ENCODE assay signal across 9 mouse cellular contexts in genomic region chrX:168794974-168795858, GRCm38 (mm10). TPM values are rescaled to one million over a fixed set of nuclear protein-coding genes. Genes with fewer than 3 reads are reported as not detected.
A peak's percentile ranks its signal among the peaks of the same experiment; 100 is the strongest.
DNase-seq lines count a peak whose midpoint lies in the region; ATAC-seq and TF ChIP-seq lines count a peak whose summit lies in the region.
"Had no signal": no experiment of that assay in that cellular context is flagged by ENCODE, and none has a peak within 500 bp of the region (broad histone marks: within the 10 kb centered on the region; RNA-seq: fewer than 3 reads in every experiment).

TSS of gene Arhgap6 (plus strand) at chrX:168795099.

- peak within 1 kb of the TSS; percentile 79 for H3K4me2 ChIP-seq in embryonic facial prominence, embryonic 14.5 days (ENCODE audit: low read depth, low read length)
- H3K4me2 ChIP-seq in heart, embryonic 13.5 days: peak within 1 kb of the TSS; percentile 77
- H3K4me2 ChIP-seq in kidney, embryonic 16.5 days (replicated peaks; ENCODE audit: low read depth, low read length): peak within 1 kb of the TSS; percentile 77

- 29% methylated on average over 39 of the region's 48 CpGs for WGBS in embryonic facial prominence, embryonic 14.5 days
- 13% methylated on average over 47 of the region's 48 CpGs for WGBS in heart, embryonic 13.5 days
- 23% methylated on average over 48 of the region's 48 CpGs for WGBS in kidney, embryonic 16.5 days
- 15% methylated on average over 48 of the region's 48 CpGs for WGBS in small intestine, adult 2 months

- DNase-seq in right cerebral cortex, adult 18-20 months: peak; percentile 1
- DNase-seq in right cerebral cortex, adult 2 months (ENCODE audit: low spot score in 2 of 2): no peak
- peak; percentile 34 for DNase-seq in embryonic facial prominence, embryonic 14.5 days (ENCODE audit: low spot score)
- peak; percentile 21 for DNase-seq in lung, postnatal 25 days (ENCODE audit: low spot score)
- no peak for DNase-seq in cerebellum, postnatal 36 days

- TF ChIP-seq POLR2A in small intestine, adult 2 months (IDR thresholded peaks at IDR 0.05; ENCODE audit: low read depth, low read length): no peak

- no peak for TF ChIP-seq CTCF in small intestine, adult 2 months (IDR thresholded peaks at IDR 0.05; ENCODE audit: extremely low read depth, insufficient read length, insufficient replicate concordance, low read depth, low read length)

- no peak within 1 kb of the TSS for H3K27ac ChIP-seq in embryonic facial prominence, embryonic 14.5 days (replicated peaks; ENCODE audit: low read depth, low read length)
- peak within 1 kb of the TSS; percentile 87 for H3K27ac ChIP-seq in heart, embryonic 13.5 days (replicated peaks)
- no peak within 1 kb of the TSS for H3K27ac ChIP-seq in kidney, embryonic 16.5 days (ENCODE audit: low read length)
- no peak within 1 kb of the TSS for H3K27ac ChIP-seq in small intestine, adult 2 months (ENCODE audit: insufficient read depth, low read depth, low read length)

- ATAC-seq in embryonic facial prominence, embryonic 14.5 days (ENCODE audit: low read depth): peak; percentile 70
- no peak; the same call in 1 of the 2 replicates for ATAC-seq in heart, embryonic 13.5 days (ENCODE audit: extremely low read depth, insufficient number of reproducible peaks, low FRiP score, low TSS enrichment)
- peak; percentile 84 for ATAC-seq in kidney, embryonic 16.5 days (ENCODE audit: low FRiP score, low TSS enrichment)
- ATAC-seq: Patski had no signal

- H3K4me3 ChIP-seq in embryonic facial prominence, embryonic 14.5 days (ENCODE audit: low read depth, low read length): peak within 1 kb of the TSS; percentile 43
- H3K4me3 ChIP-seq in heart, embryonic 13.5 days: peak within 1 kb of the TSS; percentile 65
- H3K4me3 ChIP-seq in kidney, embryonic 16.5 days (ENCODE audit: low read length): peak within 1 kb of the TSS; percentile 50
- H3K4me3 ChIP-seq in small intestine, adult 2 months (ENCODE audit: low read depth, low read length): peak within 1 kb of the TSS; percentile 59

- H3K9me3 ChIP-seq in embryonic facial prominence, embryonic 14.5 days (ENCODE audit: control insufficient read depth, low read length): no peaks in the 10 kb centered on the region
- no peaks in the 10 kb centered on the region for H3K9me3 ChIP-seq in heart, embryonic 13.5 days
- H3K9me3 ChIP-seq in kidney, embryonic 16.5 days (ENCODE audit: low read length): no peaks in the 10 kb centered on the region

- no peaks in the 10 kb centered on the region for H3K4me1 ChIP-seq in embryonic facial prominence, embryonic 14.5 days (ENCODE audit: control insufficient read depth, insufficient read depth, low read length)
- 0 out of 2 replicates have a peak, but pooled peaks cover 4% of the 10 kb centered on the region for H3K4me1 ChIP-seq in heart, embryonic 13.5 days
- H3K4me1 ChIP-seq in kidney, embryonic 16.5 days (ENCODE audit: insufficient read depth, low read length): no peaks in the 10 kb centered on the region
- H3K4me1 ChIP-seq in small intestine, adult 2 months (ENCODE audit: control insufficient read depth, insufficient read depth, insufficient read length, low read length): peaks cover 6% of the 10 kb centered on the region; the same call in 1 of the 2 replicates

- no peaks in the 10 kb centered on the region for H3K36me3 ChIP-seq in embryonic facial prominence, embryonic 14.5 days (ENCODE audit: control insufficient read depth, insufficient read depth, low read length)
- H3K36me3 ChIP-seq in heart, embryonic 13.5 days: no peaks in the 10 kb centered on the region
- H3K36me3 ChIP-seq in kidney, embryonic 16.5 days (ENCODE audit: insufficient read depth, low read length): no peaks in the 10 kb centered on the region
- no peaks in the 10 kb centered on the region for H3K36me3 ChIP-seq in small intestine, adult 2 months (ENCODE audit: control insufficient read depth, insufficient read depth, low read length)

- H3K27me3 ChIP-seq in embryonic facial prominence, embryonic 14.5 days (replicated peaks; ENCODE audit: control insufficient read depth, insufficient read depth, low read length): peaks cover 46% of the 10 kb centered on the region
- peaks cover 19% of the 10 kb centered on the region for H3K27me3 ChIP-seq in heart, embryonic 13.5 days (replicated peaks)
- peaks cover 28% of the 10 kb centered on the region for H3K27me3 ChIP-seq in kidney, embryonic 16.5 days (ENCODE audit: insufficient read depth, low read length)
- peaks cover 5% of the 10 kb centered on the region; the same call in 1 of the 2 replicates for H3K27me3 ChIP-seq in small intestine, adult 2 months (ENCODE audit: control insufficient read depth, insufficient read depth, low read length)

- H3K9ac ChIP-seq in embryonic facial prominence, embryonic 14.5 days (ENCODE audit: low read depth, low read length): peak within 1 kb of the TSS; percentile 56
- H3K9ac ChIP-seq in heart, embryonic 13.5 days: peak within 1 kb of the TSS; percentile 84
- H3K9ac ChIP-seq in kidney, embryonic 16.5 days (replicated peaks; ENCODE audit: low read length): peak within 1 kb of the TSS; percentile 51

RNA-seq across cellular contexts. Expression of gene Arhgap6, which starts in this region (rescaled TPM):
- polyA plus RNA-seq in embryonic facial prominence, embryonic 14.5 days (2014; fragmentation: Nextera tagmentation; extraction: Ambion mirVana): 4.3 and 4.4 TPM in 2 replicates
- polyA plus RNA-seq in heart, embryonic 13.5 days (2015; fragmentation: Nextera tagmentation; extraction: Ambion mirVana): 8.6 and 9.9 TPM in 2 replicates
- polyA plus RNA-seq in kidney, embryonic 16.5 days (2015; fragmentation: Nextera tagmentation; extraction: Ambion mirVana): 2.8 and 3.4 TPM in 2 replicates
- 0.81 and 1.2 TPM in 2 replicates for polyA plus RNA-seq in small intestine, adult 2 months (2012; rRNA removed)

Comparison
In these comparisons a context has a peak if more than half of its experiments do, and no peak if none do; other contexts are left out.
1. DNase-seq: peak in right cerebral cortex, adult 18-20 months (single experiment), embryonic facial prominence, embryonic 14.5 days (single experiment) and lung, postnatal 25 days (single experiment); none in right cerebral cortex, adult 2 months (0 of 2) and cerebellum, postnatal 36 days (0 of 2).
2. Peak in every context shown above with its lines, with median percentiles within 50 percentile points of each other: H3K4me2 ChIP-seq, H3K4me3 ChIP-seq and H3K9ac ChIP-seq.